Mouse (Mus musculus) cerebellum, adult (tissue): ENCODE results near the gene Cpm.

Experiments used
- ATAC-seq: cut with Nextera tagmentation; 2 replicates; pipeline ENCODE4 v1.9.2; 2017; ENCODE audit warnings: mild to moderate bottlenecking, moderate library complexity, mixed read lengths; ENCODE audit not compliant: insufficient number of reproducible peaks, low FRiP score, low TSS enrichment

Gene Cpm

DNA sequence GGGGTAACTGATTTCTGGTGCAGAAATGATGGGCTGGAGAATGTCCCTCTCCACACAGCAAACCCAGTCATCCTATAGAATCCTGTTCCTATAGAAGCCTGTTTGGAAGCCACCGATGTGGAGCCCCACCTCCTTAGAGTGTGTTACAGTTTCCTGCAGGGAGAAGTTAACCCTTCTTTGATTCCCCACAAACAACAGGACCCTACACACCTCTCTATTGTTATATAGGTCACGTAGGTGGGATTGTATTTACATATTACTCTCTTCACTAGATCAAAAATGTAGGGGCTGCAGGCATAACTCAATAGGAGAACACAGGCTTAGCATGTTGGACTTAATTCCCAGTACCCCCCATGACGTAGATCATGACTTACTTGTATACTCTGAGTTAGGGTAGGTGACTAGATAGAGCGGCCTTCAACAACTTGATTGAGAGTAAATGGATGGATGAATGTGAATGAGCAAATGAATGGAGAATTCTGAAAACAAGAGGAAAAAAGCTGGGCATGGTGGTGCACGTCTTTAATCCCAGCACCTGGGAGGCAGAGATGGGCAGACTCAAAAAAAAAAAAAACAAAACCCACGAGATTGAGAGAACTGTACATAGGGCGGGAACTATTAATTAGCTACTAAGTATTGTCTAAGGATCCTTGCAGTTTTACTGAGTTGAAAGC, 27.8 kb downstream of the Cpm start:
- ATAC-seq: no peak

DNA sequence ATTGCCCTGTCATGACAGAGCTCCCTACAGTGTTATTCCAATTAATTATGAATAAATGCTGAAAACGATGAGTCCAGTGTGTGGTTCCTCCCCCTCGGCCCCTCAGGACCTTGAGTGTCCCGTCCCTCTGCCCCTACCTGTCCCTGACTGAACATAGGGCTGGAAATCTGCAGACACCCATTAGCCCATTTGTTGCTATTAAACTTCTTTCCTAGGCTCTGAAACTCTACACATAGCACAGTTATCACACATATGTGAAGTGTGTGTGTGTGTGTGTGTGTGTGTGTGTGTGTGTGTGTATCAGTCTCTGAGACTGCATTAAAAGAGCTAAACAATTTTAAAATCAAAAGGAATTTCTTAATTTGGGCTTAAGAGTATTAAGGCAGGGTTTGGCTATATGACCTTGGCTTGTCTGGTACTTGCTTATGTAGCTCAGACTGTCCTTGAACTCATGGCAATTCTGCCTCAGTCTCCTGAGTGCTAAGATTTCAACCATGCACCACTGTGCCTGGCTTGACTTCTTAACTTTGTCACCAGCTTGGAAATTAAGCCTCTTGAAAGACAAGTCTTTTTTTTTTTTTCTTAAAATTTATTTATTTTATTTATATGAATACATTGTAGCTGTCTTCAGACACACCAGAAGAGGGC, 28.5 kb downstream of the Cpm start:
- ATAC-seq: no peak

DNA sequence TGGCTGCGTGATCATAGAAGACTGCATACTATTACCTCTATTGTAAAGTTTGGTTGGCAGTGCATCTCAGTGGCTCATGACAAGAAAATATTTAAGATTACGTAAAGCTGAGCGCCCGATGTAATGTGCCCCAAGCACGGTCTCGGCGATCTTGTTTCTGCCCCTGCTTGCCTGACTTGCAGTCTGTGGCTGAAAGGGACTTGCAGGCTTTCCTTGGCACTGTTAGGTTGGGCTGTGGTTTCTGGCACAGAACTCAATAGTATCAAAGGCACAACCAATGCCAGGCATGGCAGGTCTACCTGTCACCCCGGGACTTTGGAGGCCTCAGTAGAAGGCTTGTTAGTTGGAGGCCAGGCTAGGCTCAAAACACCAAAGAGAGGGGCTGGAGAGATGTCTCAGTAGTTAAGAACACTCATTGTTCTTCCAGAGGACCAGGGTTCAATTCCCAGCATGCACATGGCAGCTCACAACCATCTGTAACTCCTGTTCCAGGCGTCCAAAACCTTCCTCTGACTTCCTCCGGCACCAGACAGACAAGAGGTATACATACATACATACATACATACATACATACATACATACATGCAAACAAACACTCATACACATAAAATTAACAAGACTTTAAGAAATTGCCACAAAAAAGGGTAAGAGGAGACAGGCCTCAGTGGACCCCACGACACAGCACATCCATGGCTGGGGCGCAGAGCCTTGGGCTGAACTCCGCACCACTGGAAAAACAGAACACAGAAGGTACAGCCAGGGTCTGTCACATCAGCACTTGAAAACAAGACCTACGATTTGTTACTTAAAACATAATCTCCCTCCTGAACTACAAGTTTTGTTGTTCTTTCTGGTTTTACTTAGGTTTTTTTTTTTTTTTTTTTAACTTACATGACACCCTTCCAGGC, 29.5 kb downstream of the Cpm start:
- no peak for ATAC-seq

DNA sequence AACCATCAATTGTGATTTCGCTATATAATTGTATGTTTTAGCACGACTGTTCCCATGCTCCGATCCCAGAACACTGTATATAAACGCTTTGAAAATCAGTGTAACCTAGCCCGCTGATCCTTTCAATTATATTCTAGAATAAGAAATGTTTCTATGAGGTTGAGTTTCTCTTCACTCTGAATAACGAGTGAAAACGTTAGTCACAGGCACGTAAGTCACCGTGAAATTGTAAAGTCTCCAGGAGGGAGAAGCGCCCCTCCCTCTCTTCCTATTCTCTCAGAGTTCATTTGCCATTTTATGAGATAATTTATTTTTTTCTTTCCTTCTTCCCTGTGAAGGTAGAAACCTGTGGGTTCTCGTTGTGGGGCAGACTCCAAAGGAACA, 30.1 kb downstream of the Cpm start:
- no peak for ATAC-seq

DNA sequence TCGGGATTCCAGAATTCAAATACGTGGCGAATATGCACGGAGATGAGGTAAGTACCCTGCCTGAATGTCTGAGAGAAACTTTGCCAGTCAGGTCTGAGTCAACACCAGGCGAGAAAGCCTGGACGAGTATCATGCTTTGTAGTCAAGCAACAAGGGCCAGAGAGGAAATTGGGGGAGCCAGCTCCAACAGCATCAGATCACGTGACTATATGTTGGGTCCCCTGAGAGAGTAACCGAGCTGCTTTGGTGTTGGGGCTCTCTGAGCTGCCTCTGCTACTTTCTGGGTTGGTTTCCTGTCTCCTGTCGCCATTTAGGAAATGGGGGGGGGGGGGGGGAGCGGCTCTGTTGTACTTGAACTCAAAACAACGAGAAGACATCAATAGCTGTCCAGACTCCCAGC, 30.5 kb downstream of the Cpm start:
- ATAC-seq: no peak

DNA sequence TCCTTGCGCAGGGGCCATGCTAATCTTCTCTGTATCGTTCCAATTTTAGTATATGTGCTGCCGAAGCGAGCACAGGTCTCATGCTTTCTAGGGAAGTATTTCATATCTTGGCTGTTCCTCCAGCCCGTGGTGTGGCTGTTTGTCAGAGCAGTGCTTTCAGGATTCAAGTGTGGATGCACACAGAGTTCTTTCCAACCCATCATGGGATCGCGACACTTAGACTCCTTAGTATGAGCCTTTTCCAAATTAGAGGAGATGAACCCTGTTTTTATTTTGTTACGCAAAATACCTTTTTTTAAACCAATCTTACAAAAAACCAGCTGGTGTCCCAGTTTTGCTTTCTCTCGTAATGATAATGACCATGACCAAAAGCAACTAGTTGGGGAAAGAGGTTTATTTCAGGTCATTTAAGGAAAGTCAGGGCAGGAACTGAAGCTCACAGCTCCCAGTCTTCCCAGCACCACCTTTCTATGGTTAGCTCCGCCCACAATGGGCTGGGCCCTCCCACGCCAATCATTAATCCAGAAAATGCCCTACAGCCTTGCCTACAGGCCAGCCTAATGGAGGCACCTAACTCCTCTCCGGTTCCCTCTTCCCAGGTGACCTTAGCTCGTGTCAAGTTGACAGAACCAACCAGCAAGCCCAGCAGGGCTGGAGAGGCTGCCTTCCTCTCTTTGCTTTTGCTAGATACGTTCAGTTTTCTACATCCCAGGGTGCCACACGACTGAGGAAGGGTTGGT, 33.2 kb downstream of the Cpm start:
- no peak for ATAC-seq

DNA sequence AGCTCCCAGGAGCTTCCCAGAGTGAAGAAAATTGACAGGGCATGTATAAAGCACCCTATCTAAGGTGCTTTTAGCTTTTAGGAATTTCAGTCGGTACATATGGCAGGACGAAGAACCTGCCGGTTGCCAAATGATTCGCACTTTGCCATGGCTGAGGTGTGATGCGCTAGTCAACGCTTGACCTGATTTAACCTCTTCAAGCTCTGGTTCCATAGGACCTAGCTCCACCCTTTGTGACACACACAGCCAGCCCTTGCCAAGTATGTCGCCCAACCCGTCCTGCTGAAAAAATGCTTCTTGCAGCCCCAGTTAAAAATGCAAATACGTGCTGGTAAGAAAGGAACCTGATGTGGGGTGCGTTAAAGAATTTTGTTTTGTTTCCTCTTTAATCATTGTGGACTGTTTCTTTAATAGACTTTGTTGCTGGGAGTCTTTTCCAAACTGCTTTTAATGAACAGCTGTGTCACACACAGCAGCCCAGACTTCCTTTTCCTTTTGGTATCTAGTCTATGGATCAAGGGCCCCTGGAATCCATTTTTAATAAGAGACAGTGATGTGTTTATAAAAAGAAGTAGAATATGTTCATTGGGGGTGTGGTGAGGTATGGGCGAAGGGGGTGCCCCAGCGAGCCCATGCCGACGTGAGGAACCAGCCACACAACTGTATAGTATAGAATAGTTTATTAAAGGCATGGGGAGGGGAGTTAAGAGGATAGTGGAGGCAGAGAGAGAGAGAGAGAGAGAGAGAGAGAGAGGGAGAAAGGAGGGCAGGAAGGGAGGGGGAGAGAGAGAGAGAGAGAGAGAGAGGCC, 34.0 kb downstream of the Cpm start:
- ATAC-seq: no peak

DNA sequence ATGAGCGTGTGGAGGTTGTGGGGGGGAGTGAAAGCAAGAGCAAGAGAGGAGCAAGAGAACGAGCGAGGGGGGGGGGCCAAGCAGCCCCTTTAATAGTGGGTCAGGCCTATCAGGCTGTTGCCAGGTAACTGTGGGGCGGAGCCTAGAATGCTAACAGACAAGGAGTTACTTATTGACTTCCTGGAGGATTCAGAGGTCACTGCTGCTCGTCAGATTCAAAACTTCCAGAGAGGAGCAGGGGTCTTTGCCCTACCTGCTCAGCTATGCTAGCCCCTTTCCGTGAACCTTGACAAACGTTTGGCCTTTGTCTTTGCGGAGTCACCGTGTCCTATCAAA, 34.5 kb downstream of the Cpm start:
- no peak for ATAC-seq

DNA sequence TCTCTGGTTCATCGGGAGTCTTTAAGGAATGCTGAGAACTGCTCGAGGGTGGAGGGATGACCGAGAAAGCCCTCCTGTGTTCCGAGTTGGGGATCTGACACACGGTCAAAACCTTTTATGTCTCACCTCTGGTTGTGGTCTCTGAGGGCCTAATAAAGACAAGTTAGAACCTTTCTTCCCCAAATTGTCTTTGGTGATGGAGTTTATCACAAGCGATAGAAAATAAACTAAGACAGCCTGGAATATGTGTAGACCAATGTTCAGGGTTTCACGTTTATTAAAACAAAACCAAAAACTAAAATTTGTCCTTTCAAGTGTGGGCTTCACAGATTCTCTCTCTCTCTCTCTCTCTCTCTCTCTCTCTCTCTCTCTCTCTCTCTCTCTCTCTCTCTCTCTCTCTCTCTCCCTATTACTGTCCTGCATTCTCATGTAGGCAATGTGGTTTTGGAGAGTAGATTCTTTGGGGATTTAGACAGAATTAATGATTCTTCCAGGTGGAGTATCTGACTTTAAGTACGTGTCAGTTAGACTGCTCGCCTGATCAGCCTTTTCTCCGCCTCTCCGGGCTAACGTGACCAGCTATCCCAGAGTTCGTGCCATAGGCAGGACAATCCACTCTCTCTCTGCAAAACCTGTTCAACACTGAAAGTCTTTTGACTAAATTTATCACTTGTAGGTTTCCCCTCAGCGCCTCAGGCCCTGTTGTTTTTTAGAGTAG, 35.1 kb downstream of the Cpm start:
- no peak for ATAC-seq

DNA sequence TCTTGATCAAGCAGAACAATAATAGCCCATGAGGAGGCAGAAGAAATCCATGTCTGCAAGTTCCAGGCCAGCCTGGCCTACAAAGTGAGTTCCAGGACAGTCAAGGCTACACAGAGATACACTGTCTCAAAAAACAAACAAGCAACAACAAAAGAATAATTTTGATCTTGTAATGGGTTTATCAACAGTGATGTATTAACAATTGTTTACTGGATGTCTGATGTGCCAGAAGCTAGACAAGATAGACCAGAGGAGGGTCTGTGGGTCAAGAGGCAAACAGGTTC, 35.6 kb downstream of the Cpm start:
- no peak for ATAC-seq

DNA sequence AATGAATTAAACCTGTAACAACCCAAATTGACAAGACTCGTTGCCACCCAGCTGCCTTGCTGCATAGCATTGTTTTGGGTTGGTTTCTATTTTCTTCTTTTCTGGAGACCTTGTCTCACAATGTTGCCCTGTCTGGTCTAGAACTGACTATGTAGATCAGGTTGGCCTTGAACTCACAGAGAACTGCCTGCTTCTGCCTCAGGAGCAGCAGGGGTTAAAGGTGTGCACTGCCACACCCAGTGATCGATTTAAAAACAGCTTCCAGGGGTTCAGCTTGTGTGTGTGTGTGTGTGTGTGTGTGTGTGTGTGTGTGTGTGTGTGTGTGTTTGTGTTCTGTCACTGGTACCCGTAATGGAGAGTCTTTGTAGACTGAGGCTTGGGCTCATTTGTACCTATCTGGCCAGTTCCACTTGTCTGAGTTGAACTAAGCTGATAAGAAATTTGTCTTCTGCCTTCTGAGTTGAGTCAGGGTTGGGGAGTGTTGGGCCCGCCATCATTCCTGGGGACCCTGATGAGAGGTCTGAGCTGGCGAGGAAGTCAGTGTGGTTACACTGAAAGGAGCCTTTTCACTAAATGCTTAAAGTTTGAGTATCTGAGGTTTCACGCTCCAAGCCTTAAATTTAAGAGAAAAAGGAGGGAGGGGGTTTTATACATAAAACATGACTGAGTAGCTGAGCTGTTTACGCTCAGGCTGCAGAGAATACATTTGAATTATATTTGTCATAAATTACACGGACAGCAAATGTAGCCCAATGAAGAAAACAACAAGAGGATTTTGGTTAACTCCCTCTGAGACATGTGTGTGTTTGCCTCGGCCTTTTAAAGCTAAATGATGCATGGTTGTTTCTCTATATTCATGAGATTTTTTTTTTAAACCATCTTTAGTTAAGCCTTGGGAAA, 36.3 kb downstream of the Cpm start:
- ATAC-seq: no peak

DNA sequence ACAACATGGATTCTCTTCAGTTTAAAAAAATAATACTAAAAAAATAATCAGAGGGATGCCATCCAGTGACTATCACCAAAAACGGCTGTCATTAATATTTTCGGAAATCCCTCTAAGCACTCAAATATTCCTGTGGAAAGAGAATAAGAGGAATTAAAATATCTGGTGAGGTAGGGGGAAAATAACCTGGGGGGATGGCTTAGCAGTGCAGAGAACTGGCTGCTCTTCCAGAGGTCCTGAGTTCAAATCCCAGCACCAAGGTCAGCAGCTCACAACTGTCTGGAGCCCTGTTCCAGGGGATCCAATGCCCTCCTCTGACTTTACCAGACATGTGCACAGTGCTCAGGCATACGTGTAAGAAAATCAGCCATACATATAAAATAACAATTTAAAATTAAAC, 37.1 kb downstream of the Cpm start:
- ATAC-seq: no peak

DNA sequence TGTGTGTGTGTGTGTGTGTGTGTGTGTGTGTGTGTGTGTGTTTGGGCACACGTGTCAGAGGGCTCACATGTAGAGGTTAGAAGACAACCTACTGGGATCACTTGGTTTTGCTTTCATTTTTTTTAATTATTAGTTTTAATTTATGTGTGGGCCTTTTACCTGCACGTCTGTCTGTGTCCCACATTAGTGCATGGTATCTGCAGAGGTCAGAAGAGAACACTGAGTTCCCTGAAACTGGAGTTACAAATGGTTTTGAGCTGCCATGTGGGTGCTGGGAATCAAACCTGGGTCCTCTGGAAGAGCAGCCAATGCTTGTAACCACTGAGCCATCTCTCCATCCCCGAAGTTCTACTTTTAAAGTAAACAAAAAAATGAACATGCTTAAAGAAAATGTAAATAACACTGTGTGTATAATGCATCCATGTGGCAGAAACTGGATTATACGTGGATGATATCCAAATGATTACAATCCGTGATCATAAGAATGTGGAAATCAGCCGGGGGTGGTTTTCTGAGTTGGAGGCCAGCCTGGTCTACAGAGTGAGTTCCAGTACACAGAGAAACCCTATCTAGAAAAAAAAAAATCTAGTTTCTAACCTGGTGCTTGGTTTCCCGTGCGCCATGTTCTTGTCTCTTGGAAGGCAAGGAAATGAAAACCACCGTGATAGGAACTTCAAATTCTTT, 37.8 kb downstream of the Cpm start:
- ATAC-seq: no peak

DNA sequence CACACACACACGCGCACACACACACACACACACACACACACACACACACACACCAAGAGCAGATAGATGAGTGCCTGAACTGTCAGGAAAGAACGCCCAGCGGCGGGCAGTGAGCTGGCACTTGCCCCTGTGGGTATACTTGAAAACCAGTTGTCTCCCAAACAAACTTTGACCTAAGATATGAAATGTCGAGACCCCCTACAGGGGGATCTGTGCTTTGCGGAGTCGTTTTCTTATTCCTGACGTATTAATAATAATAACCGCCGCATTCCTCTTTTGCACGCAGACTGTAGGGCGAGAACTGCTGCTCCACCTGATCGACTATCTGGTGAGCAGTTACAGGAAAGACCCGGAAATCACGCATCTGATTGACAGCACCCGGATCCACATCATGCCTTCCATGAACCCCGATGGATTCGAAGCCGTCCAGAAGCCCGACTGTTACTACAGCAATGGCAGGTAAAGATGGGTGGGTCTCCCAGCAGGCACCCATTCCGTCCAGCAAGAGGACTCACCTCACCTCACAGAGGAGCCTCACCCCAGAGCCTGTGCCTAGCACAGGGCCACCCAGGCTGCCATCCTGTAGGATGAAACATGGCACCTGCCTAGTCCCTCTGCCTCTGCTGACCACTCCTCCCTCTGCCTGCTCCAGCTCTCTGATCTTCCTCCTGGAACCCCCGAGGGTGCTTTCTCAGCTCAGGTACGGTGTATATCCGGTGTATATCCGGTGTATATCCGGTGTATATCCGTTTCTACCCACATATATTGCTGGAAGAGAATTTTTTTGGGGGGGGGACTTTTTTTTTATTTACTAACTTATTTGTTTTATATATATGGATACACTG, 38.6 kb downstream of the Cpm start:
- no peak for ATAC-seq

DNA sequence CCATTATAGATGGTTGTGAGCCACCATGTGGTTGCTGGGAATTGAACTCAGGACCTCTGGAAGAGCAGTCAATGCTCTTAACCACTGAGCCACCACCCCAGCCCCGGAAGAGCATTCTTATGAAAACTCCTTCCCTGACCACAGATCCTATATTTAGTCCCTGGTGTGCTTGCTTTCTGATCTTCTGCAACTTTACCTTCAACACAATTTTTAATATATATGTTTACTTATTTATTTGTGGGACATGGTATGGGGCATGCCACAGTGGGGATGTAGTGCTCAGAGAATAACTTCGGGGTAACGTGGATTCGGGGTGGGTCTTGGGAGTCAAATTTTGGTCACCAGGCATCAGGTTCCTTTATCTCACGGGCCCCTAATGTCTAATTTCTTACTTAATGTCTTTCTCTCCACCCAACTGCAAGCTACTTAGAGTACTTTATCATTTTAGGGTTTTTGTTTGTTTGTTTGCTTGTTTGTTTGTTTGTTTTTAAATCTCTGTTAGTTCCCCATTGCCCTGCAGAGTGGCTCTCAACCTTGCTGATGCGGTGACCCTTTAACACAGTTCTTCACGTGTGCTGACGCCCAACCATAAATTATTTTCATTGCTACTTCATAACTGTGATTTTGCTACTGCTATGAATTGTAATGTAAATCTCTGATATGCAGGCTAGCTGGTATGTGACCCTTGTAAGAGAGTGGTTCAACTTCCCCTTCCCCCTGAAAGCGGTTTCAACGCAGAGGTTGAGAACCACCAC, 39.4 kb downstream of the Cpm start:
- no peak for ATAC-seq

DNA sequence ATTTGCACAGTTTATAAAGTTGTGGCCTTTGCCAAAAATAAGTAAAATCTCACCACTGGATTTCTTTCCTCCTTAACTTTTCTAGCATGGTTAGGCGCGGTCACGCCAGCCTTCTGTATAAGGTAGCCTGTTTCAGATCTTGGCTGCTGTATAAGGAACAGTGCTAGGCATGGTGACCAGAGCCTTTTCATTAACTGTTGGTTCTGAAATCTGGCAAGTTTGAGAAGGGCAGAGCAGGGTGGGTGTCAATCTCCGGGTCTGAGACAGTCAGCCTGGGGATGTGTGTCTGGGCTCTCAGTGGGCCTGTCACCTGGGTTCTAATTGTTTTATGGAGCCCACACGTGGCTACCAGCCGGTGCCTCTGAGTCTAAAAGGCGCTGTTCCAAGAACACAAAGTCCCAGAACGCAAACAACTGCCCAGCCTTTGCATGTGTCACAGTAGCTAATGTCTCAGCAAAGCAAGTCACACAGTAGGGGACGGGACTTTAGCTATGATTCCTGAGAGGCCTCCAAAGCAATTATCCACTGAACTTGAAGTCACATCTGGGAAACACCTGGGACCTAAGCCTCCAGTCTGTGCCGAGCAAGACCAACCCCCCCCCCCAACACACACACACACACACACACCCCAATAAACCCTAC, 40.3 kb downstream of the Cpm start:
- no peak for ATAC-seq
